Mouse (Mus musculus) lung, postnatal 0 days (tissue): ENCODE data around the gene Grifin. TPM values are rescaled to one million over a fixed set of nuclear protein-coding genes. Genes with fewer than 3 reads are reported as not detected.

Experiments
- ATAC-seq: fragments of 200-750 bp; cut with Nextera tagmentation; 2 replicates; pipeline ENCODE4 v1.8.0; 2017; ENCODE audit warnings: moderate library complexity
- DNase-seq: peaks from one replicate; pipeline ENCODE4 v3.0.0-alpha.2; 2016; ENCODE audit warnings: low spot score
- H3K27ac ChIP-seq: fragments of 300-500 bp; sonication (generic); 2 replicates; pipeline ENCODE4 v1.5.1; 2014; ENCODE audit warnings: antibody characterized with exemption, mild to moderate bottlenecking, low read length, mixed read lengths
- H3K27me3 ChIP-seq: fragments of 300-500 bp; sonication (generic); replicated peaks from 2 replicates; pipeline ENCODE4 v1.6.1; 2014; ENCODE audit warnings: low read length, mixed read lengths; ENCODE audit not compliant: insufficient read depth
- H3K36me3 ChIP-seq: fragments of 300-500 bp; sonication (generic); 2 replicates; pipeline ENCODE4 v1.6.1; 2014; ENCODE audit warnings: low read length, mixed read lengths; ENCODE audit not compliant: insufficient read depth
- H3K4me1 ChIP-seq: fragments of 300-500 bp; sonication (generic); 2 replicates; pipeline ENCODE4 v1.6.1; 2014; ENCODE audit warnings: antibody characterized with exemption, low read depth, low read length, mixed read lengths; ENCODE audit not compliant: insufficient read depth
- H3K4me2 ChIP-seq: fragments of 300-500 bp; sonication (generic); replicated peaks from 2 replicates; pipeline ENCODE4 v1.6.1; 2014; ENCODE audit warnings: low read depth, mild to moderate bottlenecking, low read length, moderate library complexity, mixed read lengths
- H3K4me3 ChIP-seq: fragments of 300-500 bp; sonication (generic); 2 replicates; pipeline ENCODE4 v1.5.1; 2014; ENCODE audit warnings: low read depth, low read length
- H3K9ac ChIP-seq: fragments of 300-500 bp; sonication (generic); replicated peaks from 2 replicates; pipeline ENCODE4 v1.6.1; 2014; ENCODE audit warnings: low read depth, mild to moderate bottlenecking
- H3K9me3 ChIP-seq: fragments of 300-500 bp; sonication (generic); 2 replicates; pipeline ENCODE4 v1.6.1; 2016; ENCODE audit warnings: low read length, mixed read lengths
- CTCF ChIP-seq: IDR thresholded peaks from 2 replicates; pipeline ENCODE4 v1.5.1; 2016; ENCODE audit warnings: antibody characterized with exemption, mild to moderate bottlenecking
- EP300 ChIP-seq: IDR thresholded peaks from 2 replicates; pipeline ENCODE4 v1.6.1; 2016; ENCODE audit warnings: antibody characterized with exemption, mild to moderate bottlenecking, control low read depth
- WGBS: fragments of 180-500 bp; shearing (Covaris S2); extraction: QIAGEN DNeasy Blood & Tissue Kit; methylation state at CpG from one replicate; pipeline ENCODE4 v1.1.7; 2014; 5-methylcytosine and 5-hydroxymethylcytosine counted together
- polyA plus RNA-seq: library from polyadenylated mRNA; unstranded; fragments of >200 nt; fragmentation: Nextera tagmentation; extraction: Ambion mirVana; gene quantifications from 2 replicates; pipeline ENCODE4 v1.2.1, GENCODE M21; 2015

Gene Grifin
- polyA plus RNA-seq = not detected in 2 replicates

DNA sequence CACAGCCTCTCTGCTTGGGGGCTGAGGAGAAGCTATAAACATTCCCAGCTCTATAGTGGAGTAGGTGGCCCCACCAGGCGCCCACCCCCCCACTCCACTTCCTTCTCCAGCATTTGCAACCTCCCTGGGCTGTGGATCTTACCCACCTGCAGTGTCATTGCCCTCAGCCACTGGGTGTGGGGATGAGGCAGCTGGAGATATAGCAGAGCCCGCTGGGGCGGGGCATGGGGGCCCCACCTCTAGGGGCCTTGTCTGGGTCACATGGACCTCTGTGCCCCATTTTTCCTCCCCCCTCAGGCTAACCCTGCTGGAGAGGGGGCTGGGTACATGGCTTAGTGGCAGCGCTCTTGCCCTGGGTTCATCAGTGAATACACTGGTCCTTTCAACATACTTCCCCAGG, at the start of gene Grifin:
Gene Grifin, minus strand, starts transcription at position 176 of the 400 bp plus-strand sequence.
- ATAC-seq (no peak), DNase-seq (no peak)
- H3K4me2 ChIP-seq = no peak within 1 kb of the TSS
- H3K27me3 ChIP-seq = no peaks in the 10 kb centered on the region
- 77% methylated on average over 4 of the region's 4 CpGs for WGBS
- no peak within 1 kb of the TSS for H3K27ac ChIP-seq
- no peaks in the 10 kb centered on the region for H3K36me3 ChIP-seq
- H3K4me1 ChIP-seq = peaks cover 3% of the 10 kb centered on the region; the same call in 1 of the 2 replicates
- no peak within 1 kb of the TSS for H3K4me3 ChIP-seq
- no peaks in the 10 kb centered on the region for H3K9me3 ChIP-seq
- H3K9ac ChIP-seq = no peak within 1 kb of the TSS
- TF ChIP-seq EP300 (no peak), CTCF (no peak)

DNA sequence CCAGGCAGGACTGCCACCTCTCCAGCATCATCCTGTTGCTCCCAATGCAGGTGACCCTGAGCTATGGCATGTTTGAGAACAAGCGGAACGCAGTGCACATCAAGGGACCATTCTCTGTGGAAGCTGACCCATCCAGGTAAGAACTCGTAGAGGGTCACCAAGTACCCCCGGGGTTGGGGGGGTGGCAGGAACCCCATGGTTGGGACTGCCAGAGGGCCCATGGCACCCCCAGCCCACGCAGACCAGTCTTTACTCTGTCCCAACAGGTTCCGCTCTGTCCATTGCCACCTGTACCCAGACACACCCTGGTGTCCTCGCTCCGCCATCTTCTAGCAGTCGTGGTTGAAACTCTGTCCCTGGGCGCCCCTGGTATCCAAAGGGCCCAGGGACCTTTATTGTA, 49.3 kb upstream of the Grifin start:
- H3K27me3 ChIP-seq = no peaks in the 10 kb centered on the region
- no peak overlapping the region for H3K27ac ChIP-seq
- no peaks in the 10 kb centered on the region for H3K9me3 ChIP-seq
- no peak for ATAC-seq
- no peak overlapping the region for H3K4me3 ChIP-seq
- H3K4me1 ChIP-seq = peaks cover 31% of the 10 kb centered on the region; the same call in 1 of the 2 replicates
- WGBS = 93% methylated on average over 10 of the region's 10 CpGs
- H3K4me2 ChIP-seq = no peak overlapping the region
- TF ChIP-seq CTCF (no peak), EP300 (no peak)
- no peaks in the 10 kb centered on the region; the same call in none of the 2 replicates for H3K36me3 ChIP-seq
- no peak overlapping the region for H3K9ac ChIP-seq
- no peak for DNase-seq

DNA sequence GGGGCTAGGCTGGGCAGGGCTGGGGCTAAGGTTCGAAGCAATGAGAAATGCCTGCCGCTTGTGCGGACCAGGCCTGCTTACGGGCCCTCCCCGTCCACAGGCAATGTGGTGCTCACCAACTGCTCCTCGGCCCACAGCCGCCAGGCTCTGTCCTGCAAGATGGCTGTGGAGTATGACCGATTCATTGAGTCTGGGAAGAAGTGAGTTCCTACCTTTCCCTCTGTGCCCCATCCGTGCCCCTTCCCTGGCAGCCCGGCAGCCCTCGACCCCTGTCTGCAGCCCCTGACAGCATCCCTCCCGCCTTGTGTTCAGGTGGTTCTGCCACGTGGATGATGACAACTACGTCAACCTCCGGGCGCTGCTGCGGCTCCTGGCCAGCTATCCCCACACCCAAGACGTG, 47.3 kb upstream of the Grifin start:
- Histone ChIP-seq H3K27me3 (no peaks in the 10 kb centered on the region), H3K36me3 (no peaks in the 10 kb centered on the region; the same call in none of the 2 replicates), H3K4me2 (peak overlapping the region; percentile 75), H3K4me3 (peak overlapping the region; percentile 62; the same call in 1 of the 2 replicates), H3K27ac (peak overlapping the region; percentile 98), H3K9ac (peak overlapping the region; percentile 54), H3K9me3 (no peaks in the 10 kb centered on the region), H3K4me1 (peaks cover 35% of the 10 kb centered on the region; the same call in 1 of the 2 replicates)
- WGBS = 52% methylated on average over 18 of the region's 18 CpGs
- TF ChIP-seq EP300 = no peak
- no peak for TF ChIP-seq CTCF
- ATAC-seq = no peak
- no peak for DNase-seq

DNA sequence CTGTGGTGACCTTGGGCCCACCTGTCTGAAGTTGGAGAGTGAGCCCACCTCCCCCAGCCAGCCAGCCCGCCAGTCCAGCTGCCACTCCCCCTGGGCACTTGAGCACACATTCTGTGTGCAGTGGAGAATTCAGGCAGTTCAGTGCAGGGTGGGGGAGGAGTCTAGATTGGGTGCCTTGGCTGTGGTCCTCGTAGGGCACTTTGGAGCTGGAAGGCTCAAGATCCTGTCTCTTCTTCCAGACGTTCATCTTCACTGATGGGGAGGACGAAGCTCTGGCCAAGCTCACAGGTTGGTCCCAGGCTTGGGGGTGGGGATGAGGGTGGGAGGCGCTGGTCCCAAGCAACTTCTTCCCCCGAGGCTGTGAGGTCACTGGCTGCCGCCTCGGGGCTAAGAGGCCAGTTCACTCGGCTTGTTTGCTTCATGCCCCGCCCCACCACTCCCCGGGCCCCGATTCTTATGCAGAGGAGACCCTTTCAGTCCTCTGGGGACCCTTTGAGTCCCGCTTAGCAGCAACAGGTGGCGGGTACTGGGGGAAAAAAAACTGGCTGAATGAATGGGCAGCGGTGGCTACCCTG, 46.8 kb upstream of the Grifin start:
- Histone ChIP-seq H3K4me1 (peaks cover 35% of the 10 kb centered on the region; the same call in 1 of the 2 replicates), H3K27ac (peak overlapping the region; percentile 98), H3K9ac (peak overlapping the region; percentile 54), H3K9me3 (no peaks in the 10 kb centered on the region), H3K4me2 (peak overlapping the region; percentile 75), H3K27me3 (no peaks in the 10 kb centered on the region), H3K4me3 (peak overlapping the region; percentile 62), H3K36me3 (no peaks in the 10 kb centered on the region; the same call in none of the 2 replicates)
- ATAC-seq (peak; percentile 20), DNase-seq (peak; percentile 79)
- no peak for TF ChIP-seq EP300
- TF ChIP-seq CTCF = no peak
- WGBS = 16% methylated on average over 15 of the region's 15 CpGs

DNA sequence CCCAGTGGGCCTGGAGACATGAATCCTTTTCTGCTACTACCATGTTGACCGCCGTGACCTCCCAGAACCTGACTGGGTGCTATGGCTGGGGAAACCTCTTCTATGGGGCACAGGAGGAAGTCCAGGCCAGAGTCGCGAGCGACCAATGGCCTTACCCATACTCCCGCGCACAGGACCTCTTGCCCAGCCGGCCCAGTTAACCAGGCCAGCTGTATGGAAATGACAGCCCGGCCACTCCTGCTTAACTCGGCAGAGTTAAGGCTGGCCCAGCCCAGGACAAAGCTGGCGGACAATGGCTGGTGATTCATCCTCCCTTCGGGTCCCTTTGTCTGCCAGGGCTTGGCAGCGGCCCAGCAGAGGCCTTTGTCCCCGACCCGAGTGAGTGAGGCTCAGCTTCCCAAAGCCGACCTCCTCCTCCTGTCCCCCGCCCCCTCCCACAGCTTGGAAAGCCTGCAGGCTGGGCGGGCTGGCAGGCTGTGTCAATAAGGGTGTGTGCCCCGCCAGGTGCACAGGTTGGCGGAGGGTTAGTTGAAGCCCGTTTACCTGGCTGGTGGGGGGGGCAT, 46.2 kb upstream of the Grifin start:
- Histone ChIP-seq H3K4me1 (peaks cover 40% of the 10 kb centered on the region), H3K36me3 (no peaks in the 10 kb centered on the region; the same call in none of the 2 replicates), H3K4me3 (peak overlapping the region; percentile 62), H3K27ac (peak overlapping the region; percentile 98), H3K9me3 (no peaks in the 10 kb centered on the region), H3K4me2 (peak overlapping the region; percentile 75), H3K9ac (peak overlapping the region; percentile 54), H3K27me3 (peaks cover 3% of the 10 kb centered on the region; the same call in 1 of the 2 replicates)
- 4% methylated on average over 21 of the region's 21 CpGs for WGBS
- peak; percentile 67 for ATAC-seq
- DNase-seq = peak; percentile 92
- no peak for TF ChIP-seq EP300

DNA sequence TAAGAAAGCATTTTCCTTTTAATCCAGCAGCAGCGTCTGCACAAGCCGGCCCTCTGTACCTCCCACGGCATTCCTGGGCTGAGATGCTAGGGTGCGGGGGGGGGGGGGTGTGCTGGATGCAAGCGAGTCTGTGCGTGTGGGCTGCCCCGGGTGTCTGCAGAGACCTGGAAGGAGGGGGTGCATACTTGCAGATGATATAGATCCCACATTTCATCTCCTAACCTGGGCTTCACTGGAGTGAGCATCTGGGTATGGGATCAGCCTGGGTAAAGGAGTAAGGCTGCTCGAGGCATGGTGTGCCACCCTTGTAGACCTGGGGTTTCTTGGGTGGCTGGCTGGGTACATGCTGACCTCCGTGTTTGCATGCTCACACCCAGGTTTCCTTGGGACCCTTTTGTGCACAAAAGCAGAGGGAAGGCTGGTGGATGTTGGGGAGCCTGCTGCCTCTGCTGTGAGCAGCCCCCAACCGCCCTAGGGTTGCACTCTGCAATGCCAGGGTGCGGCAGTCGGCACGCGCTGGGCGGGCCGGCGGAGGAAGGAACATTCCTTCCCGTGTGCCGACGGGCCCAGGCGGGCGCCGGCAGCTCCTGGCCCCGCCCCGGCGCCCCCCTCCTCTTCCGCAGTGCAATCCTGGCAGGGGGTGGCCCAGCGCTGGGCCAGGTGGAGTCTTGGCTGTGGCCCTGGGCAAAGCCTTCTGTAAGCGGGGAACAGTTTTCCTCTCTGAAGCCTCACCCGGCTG, 45.6 kb upstream of the Grifin start:
- peaks cover 41% of the 10 kb centered on the region for H3K4me1 ChIP-seq
- peak overlapping the region; percentile 62 for H3K4me3 ChIP-seq
- no peaks in the 10 kb centered on the region; the same call in none of the 2 replicates for H3K36me3 ChIP-seq
- peak overlapping the region; percentile 98 for H3K27ac ChIP-seq
- WGBS = 2% methylated on average over 23 of the region's 30 CpGs
- no peaks in the 10 kb centered on the region for H3K9me3 ChIP-seq
- peak overlapping the region; percentile 75 for H3K4me2 ChIP-seq
- TF ChIP-seq CTCF = no peak
- 0 out of 2 replicates have a peak, but pooled peaks have one; percentile 31 for TF ChIP-seq EP300
- DNase-seq = peak; percentile 90
- peak overlapping the region; percentile 54 for H3K9ac ChIP-seq
- ATAC-seq = peak; percentile 66
- peaks cover 4% of the 10 kb centered on the region; the same call in 1 of the 2 replicates for H3K27me3 ChIP-seq
